Mouse (Mus musculus): ENCODE measurements around the gene Map2k5.

DNA sequence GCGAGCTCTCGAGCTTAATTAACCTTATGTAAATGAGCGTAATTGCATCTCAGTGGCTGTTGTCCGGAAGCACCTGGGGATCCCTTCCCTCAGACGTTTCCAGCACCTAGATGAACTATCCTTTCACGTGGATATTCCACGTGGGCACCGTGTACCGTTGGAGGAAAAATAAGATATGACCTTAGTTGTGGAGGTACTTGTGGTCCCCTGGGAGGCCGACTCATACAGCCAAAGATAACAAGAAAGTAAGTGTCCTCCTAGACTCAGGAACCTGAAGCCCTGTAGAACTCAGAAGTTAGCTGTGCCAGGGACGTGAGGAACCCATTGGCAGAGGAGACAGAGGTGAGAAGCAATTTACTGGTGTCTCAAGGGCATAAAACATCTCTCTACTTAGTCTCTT is 242.3 kb downstream of the Map2k5 start:
- no peak for TF ChIP-seq CTCF (IDR thresholded peaks at IDR 0.05; ENCODE audit: low read depth, low read length)
- no peak for TF ChIP-seq POLR2A (IDR thresholded peaks at IDR 0.05; ENCODE audit: borderline replicate concordance, low read depth, low read length)

Data from bone marrow macrophage, adult 2 months (primary cell).